Mouse (Mus musculus): ENCODE results near the gene Trim2. TPM values are rescaled to one million over a fixed set of nuclear protein-coding genes. Genes with fewer than 3 reads are reported as not detected.
A peak's percentile ranks its signal among the peaks of the same experiment; 100 is the strongest.

Gene Trim2
- polyA plus RNA-seq, 1 experiment from 2014 or later = 23.0 TPM

DNA sequence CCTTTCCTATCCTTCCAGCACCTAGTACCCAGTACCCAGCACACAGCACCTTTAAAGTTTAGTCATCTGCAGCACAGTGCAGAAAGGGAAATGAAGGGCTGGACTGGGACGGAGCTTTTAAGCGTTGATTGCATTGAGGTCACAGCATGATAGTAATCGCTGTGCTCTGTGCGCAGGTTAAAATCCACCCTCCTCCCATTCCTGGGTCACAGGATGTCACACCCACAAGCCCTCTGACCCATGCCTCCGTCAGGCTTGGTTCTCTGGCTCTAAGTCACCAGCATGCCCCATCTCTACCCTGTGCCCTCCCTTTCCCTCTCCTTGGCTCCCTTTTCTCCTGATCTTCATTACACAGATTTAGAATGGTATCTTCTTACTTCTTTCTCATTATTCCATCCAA, 20.4 kb downstream of the Trim2 start:
- no peak for DNase-seq (ENCODE audit: low spot score)

GRCm38 (mm10) chr3:84284796-84285195, 21.9 kb downstream of the Trim2 start:
- WGBS = 88% methylated on average over 3 of the region's 3 CpGs
- H3K27me3 ChIP-seq (ENCODE audit: insufficient read depth, low read length) = no peaks in the 10 kb centered on the region
- no peaks in the 10 kb centered on the region for H3K9me3 ChIP-seq (replicated peaks; ENCODE audit: low read length)
- no peak for TF ChIP-seq CTCF (IDR thresholded peaks at IDR 0.05; ENCODE audit: low read depth)
- H3K4me1 ChIP-seq (replicated peaks; ENCODE audit: insufficient read depth, low read length) = peaks cover 16% of the 10 kb centered on the region
- H3K9ac ChIP-seq (ENCODE audit: low read depth, low read length) = no peak overlapping the region
- no peak for ATAC-seq (replicated peaks; ENCODE audit: low FRiP score, low read depth)
- no peak overlapping the region for H3K27ac ChIP-seq
- H3K4me3 ChIP-seq (replicated peaks; ENCODE audit: low read depth, low read length) = no peak overlapping the region
- no peak overlapping the region for H3K4me2 ChIP-seq (ENCODE audit: low read length)
- H3K36me3 ChIP-seq (ENCODE audit: insufficient read depth, low read length) = no peaks in the 10 kb centered on the region
- no peak for DNase-seq (ENCODE audit: low spot score)

More for the DNA sequence above, 20.4 kb downstream of the Trim2 start:
- H3K27me3 ChIP-seq (ENCODE audit: insufficient read depth, low read length) = no peaks in the 10 kb centered on the region
- no peak overlapping the region for H3K27ac ChIP-seq
- H3K9me3 ChIP-seq (replicated peaks; ENCODE audit: low read length) = no peaks in the 10 kb centered on the region
- no peaks in the 10 kb centered on the region for H3K36me3 ChIP-seq (ENCODE audit: insufficient read depth, low read length)
- no peak overlapping the region for H3K4me2 ChIP-seq (ENCODE audit: low read length)
- H3K4me1 ChIP-seq (replicated peaks; ENCODE audit: insufficient read depth, low read length) = peaks cover 14% of the 10 kb centered on the region
- no peak for TF ChIP-seq CTCF (IDR thresholded peaks at IDR 0.05; ENCODE audit: low read depth)
- no peak overlapping the region for H3K9ac ChIP-seq (ENCODE audit: low read depth, low read length)
- 70% methylated on average over 5 of the region's 5 CpGs for WGBS
- no peak overlapping the region for H3K4me3 ChIP-seq (replicated peaks; ENCODE audit: low read depth, low read length)
- ATAC-seq (replicated peaks; ENCODE audit: low FRiP score, low read depth) = no peak

DNA sequence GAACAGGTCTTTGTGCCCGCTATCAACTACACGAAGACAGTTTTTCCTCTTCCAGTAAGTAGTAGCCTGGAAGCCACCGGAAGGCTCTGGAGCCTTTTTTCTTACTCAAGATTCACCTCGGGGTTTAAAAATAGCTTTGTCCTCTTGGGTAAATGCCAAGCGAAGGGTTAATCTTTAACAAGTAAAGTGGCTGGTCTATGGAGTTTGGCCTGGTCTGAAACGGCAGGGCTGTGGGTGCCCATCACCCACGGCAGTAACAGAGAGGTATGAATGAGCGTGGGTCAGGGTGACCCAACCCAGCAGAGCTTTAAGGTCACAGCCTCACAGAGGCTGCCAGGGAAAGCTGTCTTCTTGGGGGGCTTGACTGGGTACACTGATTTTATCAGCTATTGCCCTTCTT, 23.2 kb downstream of the Trim2 start:
- TF ChIP-seq CTCF (IDR thresholded peaks at IDR 0.05; ENCODE audit: low read depth) = no peak
- peak; percentile 88 for ATAC-seq (replicated peaks; ENCODE audit: low FRiP score, low read depth)

GRCm38 (mm10) chr3:84281936-84282371, 24.7 kb downstream of the Trim2 start:
- ATAC-seq (replicated peaks; ENCODE audit: low FRiP score, low read depth) = peak; percentile 51; the same call in 1 of the 2 replicates
- 15% methylated on average over 10 of the region's 10 CpGs for WGBS

More for the DNA sequence above, 23.2 kb downstream of the Trim2 start:
- H3K27me3 ChIP-seq (ENCODE audit: insufficient read depth, low read length) = no peaks in the 10 kb centered on the region
- H3K27ac ChIP-seq = peak overlapping the region; percentile 80
- H3K4me2 ChIP-seq (ENCODE audit: low read length) = no peak overlapping the region
- peaks cover 16% of the 10 kb centered on the region for H3K4me1 ChIP-seq (replicated peaks; ENCODE audit: insufficient read depth, low read length)
- no peaks in the 10 kb centered on the region for H3K9me3 ChIP-seq (replicated peaks; ENCODE audit: low read length)
- DNase-seq (ENCODE audit: low spot score) = no peak
- H3K36me3 ChIP-seq (ENCODE audit: insufficient read depth, low read length) = no peaks in the 10 kb centered on the region
- no peak overlapping the region for H3K4me3 ChIP-seq (replicated peaks; ENCODE audit: low read depth, low read length)
- no peak overlapping the region for H3K9ac ChIP-seq (ENCODE audit: low read depth, low read length)
- WGBS = 41% methylated on average over 8 of the region's 8 CpGs

GRCm38 (mm10) chr3:84278809-84279208, 27.9 kb downstream of the Trim2 start:
- no peak overlapping the region for H3K9ac ChIP-seq (ENCODE audit: low read depth, low read length)
- WGBS = 82% methylated on average over 4 of the region's 4 CpGs
- no peak for TF ChIP-seq CTCF (IDR thresholded peaks at IDR 0.05; ENCODE audit: low read depth)
- DNase-seq (ENCODE audit: low spot score) = no peak
- no peaks in the 10 kb centered on the region for H3K27me3 ChIP-seq (ENCODE audit: insufficient read depth, low read length)
- H3K27ac ChIP-seq = no peak overlapping the region
- no peaks in the 10 kb centered on the region for H3K36me3 ChIP-seq (ENCODE audit: insufficient read depth, low read length)
- H3K4me1 ChIP-seq (replicated peaks; ENCODE audit: insufficient read depth, low read length) = peaks cover 14% of the 10 kb centered on the region
- no peak overlapping the region for H3K4me3 ChIP-seq (replicated peaks; ENCODE audit: low read depth, low read length)
- no peak overlapping the region for H3K4me2 ChIP-seq (ENCODE audit: low read length)
- no peaks in the 10 kb centered on the region for H3K9me3 ChIP-seq (replicated peaks; ENCODE audit: low read length)
- no peak for ATAC-seq (replicated peaks; ENCODE audit: low FRiP score, low read depth)

More at GRCm38 (mm10) chr3:84281936-84282371, 24.7 kb downstream of the Trim2 start:
- H3K9me3 ChIP-seq (replicated peaks; ENCODE audit: low read length) = no peaks in the 10 kb centered on the region
- no peak for DNase-seq (ENCODE audit: low spot score)
- no peak for TF ChIP-seq CTCF (IDR thresholded peaks at IDR 0.05; ENCODE audit: low read depth)
- no peaks in the 10 kb centered on the region for H3K36me3 ChIP-seq (ENCODE audit: insufficient read depth, low read length)
- no peak overlapping the region for H3K9ac ChIP-seq (ENCODE audit: low read depth, low read length)
- no peaks in the 10 kb centered on the region for H3K27me3 ChIP-seq (ENCODE audit: insufficient read depth, low read length)
- no peak overlapping the region for H3K4me2 ChIP-seq (ENCODE audit: low read length)
- no peak overlapping the region for H3K27ac ChIP-seq
- H3K4me3 ChIP-seq (replicated peaks; ENCODE audit: low read depth, low read length) = no peak overlapping the region
- H3K4me1 ChIP-seq (replicated peaks; ENCODE audit: insufficient read depth, low read length) = peaks cover 16% of the 10 kb centered on the region

- H3K27me3 ChIP-seq (ENCODE audit: insufficient read depth, low read length) = no peaks in the 10 kb centered on the region
- DNase-seq (ENCODE audit: low spot score) (no peak), ATAC-seq (replicated peaks; ENCODE audit: low FRiP score, low read depth) (no peak)
- no peak overlapping the region for H3K9ac ChIP-seq (ENCODE audit: low read depth, low read length)
- H3K4me2 ChIP-seq (ENCODE audit: low read length) = no peak overlapping the region
- no peaks in the 10 kb centered on the region for H3K4me1 ChIP-seq (replicated peaks; ENCODE audit: insufficient read depth, low read length)
- no peak for TF ChIP-seq CTCF (IDR thresholded peaks at IDR 0.05; ENCODE audit: low read depth)
- WGBS = 94% methylated on average over 4 of the region's 4 CpGs
- H3K36me3 ChIP-seq (ENCODE audit: insufficient read depth, low read length) = no peaks in the 10 kb centered on the region
- H3K27ac ChIP-seq = no peak overlapping the region
- no peak overlapping the region for H3K4me3 ChIP-seq (replicated peaks; ENCODE audit: low read depth, low read length)
- H3K9me3 ChIP-seq (replicated peaks; ENCODE audit: low read length) = no peaks in the 10 kb centered on the region
These were observed 31.6 kb downstream of the Trim2 start for GRCm38 (mm10) chr3:84275124-84275523.

Data from kidney, postnatal 0 days (tissue).